Mouse (Mus musculus): ENCODE measurements around the gene Sugp2.

Sugp2 gene

GRCm38 (mm10) chr8:70282603-70283135 lies 48.6 kb downstream of the Sugp2 start, which contains the start of gene Homer3:
Gene Homer3 (plus strand): TSS chr8:70282827.
- CTCF ChIA-PET, result interaction anchor here (0.5 to 0.8 kb wide), 2 partner anchors 9 to 18 kb away, joined by 3 read pairs; no protein-coding TSS in a partner anchor

GRCm38 (mm10) chr8:70283136-70284077 lies 49.4 kb downstream of the Sugp2 start:
- CTCF ChIA-PET, result interaction anchor here (0.5 to 0.8 kb wide), 3 partner anchors 10 to 240 kb away, joined by 3 to 5 read pairs (median 3); no protein-coding TSS in a partner anchor

- CTCF ChIA-PET, result no interaction called here
Measured at GRCm38 (mm10) chr8:70284421-70284820, 50.4 kb downstream of the Sugp2 start.

GRCm38 (mm10) chr8:70285304-70285703 lies 51.3 kb downstream of the Sugp2 start:
- CTCF ChIA-PET, result no interaction called here

GRCm38 (mm10) chr8:70286737-70287136 lies 52.7 kb downstream of the Sugp2 start:
- CTCF ChIA-PET, result interaction anchor here (0.6 kb wide), 1 partner anchor 260 kb away, joined by 3 read pairs; no protein-coding TSS in a partner anchor

GRCm38 (mm10) chr8:70293988-70294405 lies 60.0 kb downstream of the Sugp2 start:
- CTCF ChIA-PET, result no interaction called here

GRCm38 (mm10) chr8:70300881-70301280 lies 66.9 kb downstream of the Sugp2 start:
- CTCF ChIA-PET, result interaction anchor here (0.7 kb wide), 1 partner anchor 18 kb away, joined by 3 read pairs; no protein-coding TSS in a partner anchor

- CTCF ChIA-PET, result interaction anchor here (0.6 kb wide), 1 partner anchor 1509 kb away, joined by 3 read pairs; no protein-coding TSS in a partner anchor
Measured at GRCm38 (mm10) chr8:70302358-70302890, 68.4 kb downstream of the Sugp2 start, which contains the start of the genes Ddx49 and Cope. Gene Ddx49 (minus strand): TSS chr8:70302489. Gene Cope (plus strand): TSS chr8:70302518.

GRCm38 (mm10) chr8:70302901-70303300 lies 68.9 kb downstream of the Sugp2 start:
- CTCF ChIA-PET, result interaction anchor here (0.6 kb wide), 1 partner anchor 1509 kb away, joined by 3 read pairs; no protein-coding TSS in a partner anchor

GRCm38 (mm10) chr8:70309311-70309710 lies 75.3 kb downstream of the Sugp2 start:
- CTCF ChIA-PET, result no interaction called here

- CTCF ChIA-PET, result no interaction called here
Measured at GRCm38 (mm10) chr8:70313399-70313798, 79.4 kb downstream of the Sugp2 start.

- CTCF ChIA-PET, result no interaction called here
Measured at GRCm38 (mm10) chr8:70315624-70316510, 81.8 kb downstream of the Sugp2 start, which contains the start of gene Cers1. Gene Cers1 (plus strand): TSS chr8:70315775.

- CTCF ChIA-PET, result no interaction called here
Measured at GRCm38 (mm10) chr8:70316511-70317504, 82.8 kb downstream of the Sugp2 start.

GRCm38 (mm10) chr8:70317872-70318271 lies 83.8 kb downstream of the Sugp2 start:
- CTCF ChIA-PET, result no interaction called here

GRCm38 (mm10) chr8:70323716-70324115 lies 89.7 kb downstream of the Sugp2 start:
- CTCF ChIA-PET, result no interaction called here

- CTCF ChIA-PET, result no interaction called here
Measured at GRCm38 (mm10) chr8:70327512-70327911, 93.5 kb downstream of the Sugp2 start.

- CTCF ChIA-PET, result no interaction called here
Measured at GRCm38 (mm10) chr8:70329124-70329834, 95.3 kb downstream of the Sugp2 start, which contains the start of gene Gdf1. Gene Gdf1 (plus strand): TSS chr8:70329817.

Measured in spleen, embryonic (tissue).